Comparison of ENCODE assay signal across 8 mouse cellular contexts in genomic region chr17:26507966-26508344, GRCm38 (mm10). TPM values are rescaled to one million over a fixed set of nuclear protein-coding genes. Genes with fewer than 3 reads are reported as not detected.
DNase-seq lines count a peak whose midpoint lies in the region; ATAC-seq lines count a peak whose summit lies in the region.

No protein-coding gene starts in this region.

- H3K27me3 ChIP-seq in intestine, embryonic 16.5 days (replicated peaks; ENCODE audit: control insufficient read depth, insufficient read depth, low read length) = no peaks in the 10 kb centered on the region
- peaks cover 6% of the 10 kb centered on the region; the same call in 1 of the 2 replicates for H3K27me3 ChIP-seq in midbrain, embryonic 12.5 days

- 0% methylated on average over 45 of the region's 46 CpGs for WGBS in intestine, embryonic 16.5 days
- under 1% methylated on average over 46 of the region's 46 CpGs for WGBS in midbrain, embryonic 12.5 days

- peak overlapping the region; percentile 84 for H3K9ac ChIP-seq in intestine, embryonic 16.5 days (ENCODE audit: low read depth, low read length)
- H3K9ac ChIP-seq in midbrain, embryonic 12.5 days (replicated peaks) = peak overlapping the region; percentile 95

- peak overlapping the region; percentile 71 for H3K4me3 ChIP-seq in intestine, embryonic 16.5 days (ENCODE audit: low read length)
- H3K4me3 ChIP-seq in midbrain, embryonic 12.5 days = peak overlapping the region; percentile 75

- peak overlapping the region; percentile 83 for H3K4me2 ChIP-seq in intestine, embryonic 16.5 days (ENCODE audit: low read depth, low read length)
- peak overlapping the region; percentile 76 for H3K4me2 ChIP-seq in midbrain, embryonic 12.5 days (replicated peaks)

- H3K36me3 ChIP-seq in intestine, embryonic 16.5 days (ENCODE audit: control insufficient read depth, insufficient read depth, low read length) = no peaks in the 10 kb centered on the region
- peaks cover 11% of the 10 kb centered on the region for H3K36me3 ChIP-seq in midbrain, embryonic 12.5 days

- no peaks in the 10 kb centered on the region for H3K9me3 ChIP-seq in intestine, embryonic 16.5 days (ENCODE audit: control insufficient read depth, low read length)
- H3K9me3 ChIP-seq in midbrain, embryonic 12.5 days = no peaks in the 10 kb centered on the region

- peaks cover 43% of the 10 kb centered on the region for H3K4me1 ChIP-seq in intestine, embryonic 16.5 days (ENCODE audit: control insufficient read depth, insufficient read depth, low read length)
- H3K4me1 ChIP-seq in midbrain, embryonic 12.5 days = peaks cover 48% of the 10 kb centered on the region

- ATAC-seq in intestine, embryonic 16.5 days = peak; percentile 86
- ATAC-seq in midbrain, embryonic 12.5 days (ENCODE audit: low FRiP score, low read depth) = peak; percentile 77

- intact Hi-C loops in left cerebral cortex, postnatal 36 days (cut with DNase I) = loop anchor here (2.0 to 5.0 kb wide), 4 partner anchors 41 to 124 kb away; partner anchors contain the start of gene Ergic1

- peak overlapping the region; percentile 98 for H3K27ac ChIP-seq in intestine, embryonic 16.5 days (ENCODE audit: low read length)
- peak overlapping the region; percentile 98 for H3K27ac ChIP-seq in midbrain, embryonic 12.5 days (replicated peaks)

- DNase-seq in adrenal gland, adult (ENCODE audit: inconsistent age in 2 of 2, low spot score in 1 of 2) = peak; percentile 91 to 96
- peak; percentile 92 for DNase-seq in cerebellum, postnatal 10 days
- DNase-seq in frontal cortex, postnatal 10 days (ENCODE audit: low spot score in 2 of 2) = peak; percentile 74 to 77
- DNase-seq in left cerebral cortex, postnatal 36 days (ENCODE audit: low spot score in 2 of 2) = peak; percentile 82
- peak; percentile 92 for DNase-seq in skeletal muscle tissue, adult 2 months (ENCODE audit: low read depth, low spot score)
- no peak for DNase-seq in yolk sac, embryonic 10.5 days (ENCODE audit: low spot score)

RNA-seq across cellular contexts. Expression of gene Ergic1, which starts 53.3 kb away (rescaled TPM):
- 88.6 and 91.2 TPM in 2 replicates for polyA plus RNA-seq in intestine, embryonic 16.5 days (2015; fragmentation: Nextera tagmentation; extraction: Ambion mirVana)
- 100 to 1,000 TPM; 154 TPM for total RNA-seq in left cerebral cortex, postnatal 36 days (2021)
- 89.6 and 92.4 TPM in 2 replicates for polyA plus RNA-seq in midbrain, embryonic 12.5 days (2016; fragmentation: Nextera tagmentation; extraction: Ambion mirVana)

RNA-seq across cellular contexts. Expression of gene Dusp1, which starts 54.0 kb away (rescaled TPM):
- polyA plus RNA-seq in intestine, embryonic 16.5 days (2015; fragmentation: Nextera tagmentation; extraction: Ambion mirVana) = 12.2 and 14.4 TPM in 2 replicates
- 10 to 100 TPM; 25.0 to 66.5 TPM for total RNA-seq in left cerebral cortex, postnatal 36 days (2021)
- 35.4 and 37.5 TPM in 2 replicates for polyA plus RNA-seq in midbrain, embryonic 12.5 days (2016; fragmentation: Nextera tagmentation; extraction: Ambion mirVana)
